Mouse (Mus musculus) MN1 (cell line): ENCODE results near the gene Tnip2.
A peak's percentile ranks its signal among the peaks of the same experiment; 100 is the strongest.

Experiments
- DNase-seq: peaks from one replicate; pipeline ENCODE4 v3.0.0-alpha.2; 2016; ENCODE audit warnings: low spot score

The Tnip2 gene

DNA sequence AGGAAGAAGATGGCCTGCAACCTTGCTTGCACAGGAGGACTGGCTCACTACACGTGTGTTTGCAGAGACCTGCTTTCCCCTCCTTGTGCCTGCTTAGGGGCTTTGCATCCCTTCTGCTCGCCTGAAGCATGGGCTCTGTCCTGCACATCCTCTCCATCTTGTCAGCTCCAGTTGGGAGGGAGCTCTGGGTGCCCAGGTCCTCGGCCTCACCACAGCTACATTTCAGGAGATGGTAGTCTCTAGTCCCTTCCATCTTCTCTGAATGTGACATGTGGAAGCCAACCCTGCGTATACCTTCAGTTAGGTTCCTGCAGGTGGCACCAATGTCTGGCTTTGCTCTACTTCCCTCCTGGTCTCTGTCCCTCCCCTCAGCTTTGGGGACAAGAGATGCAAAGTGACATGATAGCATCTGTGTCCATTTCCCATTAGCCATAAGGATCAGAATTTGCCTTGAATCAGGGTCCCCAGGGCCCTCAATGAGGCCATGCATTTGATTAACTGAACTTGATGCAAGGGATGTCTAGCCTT lies 10.2 kb upstream of the Tnip2 start:
- no peak for DNase-seq

- no peak for DNase-seq
These were observed 7.5 kb upstream of the Tnip2 start for GRCm38 (mm10) chr5:34521337-34521736.

DNA sequence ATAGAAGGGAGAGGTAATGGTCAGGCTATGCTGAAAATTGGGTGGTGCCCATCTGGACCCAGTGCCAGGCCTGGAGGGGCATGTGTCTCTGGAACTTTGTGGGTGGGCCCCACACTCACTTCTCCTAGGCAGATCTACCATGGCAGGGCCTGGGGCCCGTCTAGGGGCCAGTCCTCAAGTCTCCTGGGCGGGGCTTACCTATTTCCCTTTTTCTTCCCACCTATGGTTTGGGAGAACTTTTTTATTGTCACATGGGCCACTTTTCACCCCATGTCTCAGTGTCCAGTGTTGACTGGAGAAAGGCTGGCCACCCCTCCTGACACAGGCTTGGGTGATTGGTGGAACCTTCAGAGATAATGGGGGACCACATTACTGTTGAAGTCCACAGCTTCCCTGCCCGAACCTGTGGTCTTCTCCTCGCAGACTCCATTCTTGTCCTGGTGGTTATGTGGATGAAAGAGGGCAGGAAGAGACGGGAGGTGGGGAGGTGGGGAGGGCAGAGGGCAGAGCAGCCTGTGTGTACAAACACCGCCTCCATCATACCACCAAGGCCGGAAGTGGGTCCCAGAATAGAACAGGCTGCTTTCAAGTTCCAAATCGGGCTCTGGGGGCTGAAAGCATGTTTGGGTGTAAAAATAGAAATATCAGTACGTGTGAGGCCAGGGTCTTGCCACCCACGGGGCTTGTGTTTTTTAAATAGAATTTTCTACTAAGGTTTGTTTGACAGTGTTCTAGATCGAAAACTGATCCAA lies 6.8 kb upstream of the Tnip2 start:
- no peak for DNase-seq

DNA sequence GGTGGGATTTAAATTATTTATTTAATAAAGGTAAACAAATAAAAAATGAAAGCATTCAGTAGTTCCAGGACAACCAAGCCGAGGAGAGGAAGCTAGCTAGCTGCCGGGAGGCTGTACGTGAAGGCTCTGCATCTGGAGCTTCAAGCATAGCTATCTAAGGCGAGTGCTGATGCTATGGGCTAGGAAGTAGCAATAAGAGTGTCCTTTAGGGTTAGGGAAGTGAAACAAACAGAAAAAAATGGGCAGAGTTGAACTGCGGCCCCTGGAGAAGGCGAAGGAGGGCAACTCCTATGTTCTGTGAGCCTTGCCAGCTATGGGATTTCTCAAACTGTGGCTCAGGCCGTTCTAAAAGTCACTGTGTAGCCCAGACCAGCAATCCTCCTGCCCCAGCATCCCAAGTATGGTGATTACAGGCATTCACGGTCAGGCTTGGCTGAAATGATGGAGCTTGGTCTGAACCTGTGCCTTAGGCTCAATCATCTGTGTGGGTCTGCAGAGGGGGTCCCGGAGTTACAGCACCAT lies 5.7 kb upstream of the Tnip2 start:
- DNase-seq = no peak

GRCm38 (mm10) chr5:34517913-34518312 lies 4.1 kb upstream of the Tnip2 start:
- peak; percentile 79 for DNase-seq

DNA sequence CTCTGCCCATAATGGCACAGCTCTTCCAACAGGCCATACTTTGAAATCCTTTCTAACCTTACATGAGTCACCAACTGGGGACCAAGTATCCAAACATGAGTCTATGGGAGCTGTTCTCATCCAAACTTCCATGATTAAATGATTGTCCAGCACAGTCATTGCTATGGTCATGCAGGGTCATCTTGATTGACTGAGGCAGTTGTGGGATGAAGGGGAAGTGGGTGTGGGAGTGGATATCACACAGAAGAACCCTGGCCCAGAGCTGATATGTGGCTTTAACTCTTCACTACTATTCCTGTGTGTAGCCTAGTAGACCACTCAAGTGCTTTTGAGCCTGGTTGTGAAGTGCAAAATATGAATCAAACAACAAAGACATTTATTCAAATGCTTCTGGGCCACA lies 1.3 kb upstream of the Tnip2 start:
- no peak for DNase-seq

DNA sequence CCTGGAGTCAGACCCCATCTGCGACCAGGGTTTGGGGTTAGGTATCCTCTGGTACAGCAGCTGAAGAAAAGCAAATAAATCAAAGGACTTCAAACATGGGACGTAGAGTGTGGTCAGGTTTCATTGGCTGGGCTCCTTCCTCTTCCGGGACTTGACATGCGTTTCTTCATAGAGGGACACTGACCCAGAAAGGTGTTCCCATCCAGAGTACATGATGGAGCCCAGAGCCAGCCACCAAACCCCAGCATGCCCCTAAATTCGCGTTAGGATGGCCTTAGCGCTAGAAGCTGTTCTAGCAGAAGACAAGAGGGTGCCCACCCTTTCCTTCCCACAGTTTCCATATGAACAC lies 401 bp upstream of the Tnip2 start:
- no peak for DNase-seq

DNA sequence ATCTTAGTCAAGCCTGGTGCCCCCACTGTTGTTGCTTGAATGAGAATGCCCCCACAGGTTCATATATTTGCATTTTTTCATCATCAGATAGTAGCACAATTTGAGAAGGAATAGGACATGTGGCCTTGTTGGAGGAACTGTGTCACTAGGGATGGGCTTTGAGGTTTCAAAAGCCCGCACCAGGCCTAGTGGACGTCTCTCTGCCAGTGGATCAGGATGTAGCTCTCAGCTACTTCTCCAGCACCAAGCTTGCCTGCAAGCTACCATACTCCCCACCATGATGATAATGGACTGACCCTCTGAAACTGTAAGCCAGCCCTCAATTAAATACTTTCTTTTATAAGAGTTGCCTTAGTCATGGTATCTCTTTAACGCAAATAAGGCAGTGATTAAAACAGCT lies 1.3 kb downstream of the Tnip2 start:
- no peak for DNase-seq

DNA sequence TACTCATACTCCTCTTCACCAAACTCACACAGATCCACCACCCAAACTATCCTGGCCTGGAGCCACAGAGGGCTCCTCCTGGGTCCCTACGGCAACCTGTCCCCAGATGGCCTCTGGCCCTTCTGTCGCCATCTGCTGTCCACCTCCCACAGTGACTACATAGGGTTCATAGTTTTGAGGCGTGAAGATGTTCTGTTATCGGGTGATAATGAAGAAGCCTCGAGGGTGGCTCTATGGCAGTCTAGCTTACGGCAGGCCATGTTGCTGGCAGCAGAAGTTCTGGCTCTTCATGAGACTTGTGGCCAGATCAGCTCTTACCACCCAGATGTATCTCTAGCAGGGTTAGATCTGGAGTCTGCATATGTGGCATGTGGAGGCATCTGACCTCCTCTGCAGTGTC lies 11.0 kb downstream of the Tnip2 start:
- DNase-seq = no peak

GRCm38 (mm10) chr5:34502411-34502810 lies 11.4 kb downstream of the Tnip2 start:
- DNase-seq = no peak

DNA sequence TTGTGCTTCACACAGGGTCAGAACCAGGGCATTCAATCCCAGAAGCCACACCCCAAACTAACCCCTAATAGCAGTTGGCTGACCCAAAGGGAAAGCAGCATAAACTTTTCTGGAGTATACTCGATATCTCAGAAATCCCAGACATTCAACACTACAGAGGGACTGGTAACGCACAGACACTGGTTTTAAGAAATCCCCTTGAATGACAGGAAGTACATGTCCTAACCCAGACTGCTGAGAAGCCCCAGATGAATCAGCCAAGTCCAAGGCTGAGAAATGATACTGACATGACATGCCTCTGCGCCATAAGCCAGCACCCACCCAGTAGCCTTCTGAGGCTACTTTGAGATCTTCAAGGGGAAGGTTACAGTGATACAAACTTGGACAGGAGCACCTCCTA lies 12.2 kb downstream of the Tnip2 start:
- DNase-seq = no peak

DNA sequence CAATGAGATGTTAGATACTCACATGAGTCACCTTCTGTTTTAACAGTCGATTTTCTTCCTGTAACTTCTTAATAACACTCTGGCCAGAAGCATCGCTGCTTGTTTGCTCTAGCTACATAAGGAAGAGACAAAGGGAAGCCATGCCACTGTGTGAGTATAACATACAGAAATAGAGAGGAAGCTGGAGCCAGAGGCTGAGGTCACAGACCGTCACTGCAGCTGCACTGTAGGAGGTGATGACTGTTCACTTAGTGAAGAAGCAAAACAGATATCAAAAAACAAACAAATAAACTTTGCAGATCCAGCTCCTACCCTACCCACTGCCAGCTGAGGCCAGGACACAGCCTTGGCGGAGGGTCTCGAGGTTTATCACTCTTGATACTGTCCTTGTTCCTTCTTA lies 12.9 kb downstream of the Tnip2 start:
- DNase-seq = no peak

GRCm38 (mm10) chr5:34496745-34497144 lies 17.0 kb downstream of the Tnip2 start:
- no peak for DNase-seq

DNA sequence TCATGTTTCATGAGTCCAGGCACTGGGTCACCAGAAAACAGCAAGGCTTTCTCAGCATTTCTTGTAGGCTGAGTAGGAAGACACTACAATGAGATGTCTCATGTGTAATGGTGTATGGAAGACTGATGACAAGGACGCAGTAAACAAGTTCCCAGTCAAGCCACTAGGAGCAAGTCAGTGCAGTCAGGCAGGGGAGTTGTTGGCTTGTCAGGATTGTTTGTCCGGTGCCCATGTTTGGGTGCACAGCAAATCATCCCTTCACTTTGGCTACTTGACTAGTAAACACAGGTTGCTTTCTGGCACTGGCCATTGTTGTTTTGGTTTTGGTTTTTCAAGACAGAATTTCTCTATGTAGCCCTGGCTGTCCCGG lies 24.4 kb downstream of the Tnip2 start:
- no peak for DNase-seq

GRCm38 (mm10) chr5:34488741-34489417 lies 24.9 kb downstream of the Tnip2 start:
- no peak for DNase-seq

DNA sequence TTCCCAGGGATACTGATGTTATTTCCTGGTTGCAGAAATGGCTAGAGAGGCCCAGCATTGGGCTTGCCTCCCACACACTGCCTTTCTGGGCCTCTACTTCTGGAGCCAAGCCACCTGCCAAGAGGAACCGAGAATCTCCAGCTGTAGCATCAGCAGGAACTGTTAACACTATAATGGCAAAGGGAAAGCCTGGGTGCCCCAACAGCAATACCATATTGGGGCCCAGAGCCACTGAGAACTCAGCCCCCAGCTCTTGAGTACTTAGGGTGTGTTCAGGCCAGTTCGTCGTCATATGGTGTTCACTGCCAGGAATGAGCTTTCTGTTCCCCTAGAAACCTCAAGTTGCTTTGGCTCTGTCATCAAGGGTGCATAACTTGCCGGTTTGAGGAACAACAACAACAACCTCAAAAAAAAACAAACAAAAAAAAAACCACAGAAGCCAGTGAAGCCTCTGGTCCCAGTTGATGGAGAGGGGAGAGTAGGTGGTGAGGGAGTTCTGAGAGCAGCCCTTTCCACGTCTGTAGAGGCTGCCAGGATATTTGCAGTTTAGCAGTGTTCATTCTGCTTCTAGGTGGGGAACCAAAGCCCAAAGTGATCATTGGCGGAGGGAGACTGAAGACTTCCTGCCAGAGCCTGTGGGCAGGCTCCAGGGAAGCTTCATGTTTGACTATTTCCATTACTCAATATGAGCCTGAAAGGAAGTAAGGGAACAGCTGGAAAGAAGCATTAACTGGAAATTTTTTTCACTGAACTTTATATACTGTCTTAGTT lies 26.3 kb downstream of the Tnip2 start:
- DNase-seq = no peak

- no peak for DNase-seq
These were observed 28.1 kb downstream of the Tnip2 start for GRCm38 (mm10) chr5:34485731-34486130.

GRCm38 (mm10) chr5:34480926-34481325 lies 32.9 kb downstream of the Tnip2 start:
- no peak for DNase-seq

DNA sequence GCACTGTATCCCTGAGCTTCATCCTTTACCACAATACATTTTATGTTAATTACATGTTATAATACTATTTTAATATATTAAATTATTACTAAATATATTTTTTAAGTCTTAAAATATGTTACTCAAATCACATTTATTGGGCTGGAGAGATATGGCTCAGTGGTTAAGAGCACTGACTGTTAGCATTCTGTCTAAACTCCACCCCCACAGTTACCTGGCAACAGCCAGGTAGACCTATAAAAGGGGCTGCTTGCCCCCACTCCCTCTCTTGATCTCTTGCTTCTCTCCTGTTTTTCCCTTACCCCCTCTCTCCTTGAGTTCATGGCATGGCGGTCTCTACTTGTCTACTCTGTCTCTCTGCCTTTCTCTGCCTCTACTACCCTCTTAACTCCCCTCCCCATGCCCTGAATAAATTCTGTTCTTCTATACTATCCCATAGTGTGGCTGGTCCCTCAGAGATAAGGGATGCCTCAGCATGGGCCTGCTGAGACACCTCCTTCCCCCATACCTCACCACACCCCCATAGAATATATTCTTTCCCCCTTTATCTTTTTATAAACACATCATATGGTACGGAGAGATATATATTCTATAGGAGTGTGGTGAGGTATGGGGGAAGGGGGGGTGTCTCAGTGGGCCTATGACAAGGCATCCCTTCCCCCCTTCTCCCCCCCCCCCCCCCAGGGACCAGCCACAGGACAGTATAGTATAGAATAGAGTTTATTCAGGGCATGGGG lies 45.6 kb downstream of the Tnip2 start:
- DNase-seq = no peak

DNA sequence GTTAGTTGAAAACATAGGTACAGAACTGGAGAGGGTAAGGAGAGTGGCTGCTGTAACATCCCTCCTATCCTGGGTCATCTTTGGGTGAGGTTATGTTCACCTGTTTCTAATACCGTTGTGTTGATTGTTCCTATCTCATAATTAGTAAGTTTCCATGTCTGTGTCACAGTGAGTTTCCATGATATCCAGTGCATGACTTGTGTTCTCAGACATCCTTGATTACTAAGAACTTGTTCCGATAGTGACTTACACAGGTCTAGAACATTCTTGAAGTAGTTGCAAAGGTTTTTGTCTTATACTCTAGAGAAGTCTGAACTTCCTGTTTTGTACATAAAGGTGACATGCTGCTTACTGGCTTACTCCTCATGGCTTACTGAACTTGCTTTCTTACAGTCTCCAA lies 47.1 kb downstream of the Tnip2 start:
- DNase-seq = no peak

GRCm38 (mm10) chr5:34466079-34466478 lies 47.7 kb downstream of the Tnip2 start:
- DNase-seq = no peak

GRCm38 (mm10) chr5:34461841-34462240 lies 52.0 kb downstream of the Tnip2 start:
- DNase-seq = no peak
